Mouse (Mus musculus): ENCODE results near the gene Efs. TPM values are rescaled to one million over a fixed set of nuclear protein-coding genes. Genes with fewer than 3 reads are reported as not detected.

The Efs gene
- total RNA-seq, 2 experiments from 2014 or later, result 2.5 to 2.8 TPM

GRCm38 (mm10) chr14:54877048-54877715, 48.7 kb downstream of the Efs start, which contains the start of gene Ppp1r3e:
Ppp1r3e (minus strand) TSS chr14:54877550.
- intact Hi-C loops (cut with DNase I), result no loop called here
- peak; percentile 68 to 78 for DNase-seq

- DNase-seq, result peak; percentile 83 to 89
- intact Hi-C loops (cut with DNase I), result no loop called here
These were observed 49.3 kb downstream of the Efs start for GRCm38 (mm10) chr14:54876539-54877047.

DNA sequence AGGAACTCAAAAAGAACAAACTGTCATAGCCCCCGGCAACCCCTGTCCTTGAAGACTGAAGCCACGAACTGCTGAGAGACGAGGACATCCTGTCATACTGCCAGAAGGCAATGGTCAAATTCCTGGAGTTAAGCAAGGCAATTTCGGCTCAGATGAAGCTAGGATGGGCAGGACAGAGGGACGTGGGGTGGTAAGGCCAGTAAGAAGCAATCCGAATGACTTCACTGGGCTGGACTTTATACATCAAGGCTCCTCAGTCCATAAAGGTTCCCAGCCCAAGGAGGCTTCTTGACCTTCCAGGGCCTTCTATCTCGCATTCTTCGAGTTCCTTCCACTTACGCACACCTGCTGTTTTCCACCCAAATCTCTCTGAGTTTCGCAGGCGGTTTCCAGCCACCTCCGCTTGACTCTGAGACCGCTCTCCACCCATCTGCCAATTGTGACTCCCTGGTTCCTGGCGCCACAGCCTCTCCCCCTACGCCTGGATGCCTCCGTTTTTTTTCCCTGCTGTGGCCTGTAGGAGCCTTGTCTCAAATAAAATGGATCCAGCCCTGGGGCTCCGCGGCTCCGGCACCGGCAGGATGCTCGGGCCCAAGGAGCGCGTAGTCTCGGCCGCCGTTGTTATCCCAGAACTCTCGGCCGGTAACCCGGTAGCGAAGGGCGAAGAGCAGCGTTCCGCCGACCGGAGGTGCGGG, 49.9 kb downstream of the Efs start:
- DNase-seq, result no peak
- intact Hi-C loops (cut with DNase I), result no loop called here

GRCm38 (mm10) chr14:54874165-54874564, 51.8 kb downstream of the Efs start:
- intact Hi-C loops (cut with DNase I), result no loop called here
- DNase-seq, result no peak

DNA sequence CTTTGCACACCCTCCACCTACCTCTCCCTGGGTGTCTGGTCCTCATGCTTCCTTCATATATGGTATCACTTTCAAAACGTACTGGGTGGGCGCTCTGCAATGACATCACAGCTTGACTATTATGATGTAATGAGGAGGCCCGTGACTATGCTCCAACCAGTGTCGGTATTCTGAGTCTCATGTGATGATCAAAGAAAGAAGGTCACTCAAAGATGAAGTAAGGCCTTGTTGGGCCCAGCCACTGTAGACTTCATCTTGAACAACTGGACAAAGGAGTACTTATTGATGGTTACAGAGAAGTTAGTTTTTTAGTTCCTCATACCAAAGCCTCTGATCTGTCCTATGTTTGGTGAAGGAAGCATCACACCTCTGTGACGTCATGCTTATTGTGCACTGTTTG, 55.1 kb downstream of the Efs start, which contains the start of gene Homez:
TSS of gene Homez (minus strand) at position 101 of the 400 bp plus-strand sequence.
- intact Hi-C loops (cut with DNase I), result no loop called here
- DNase-seq, result no peak

GRCm38 (mm10) chr14:54868026-54868425, 57.9 kb downstream of the Efs start:
- intact Hi-C loops (cut with DNase I), result no loop called here
- DNase-seq, result no peak

DNA sequence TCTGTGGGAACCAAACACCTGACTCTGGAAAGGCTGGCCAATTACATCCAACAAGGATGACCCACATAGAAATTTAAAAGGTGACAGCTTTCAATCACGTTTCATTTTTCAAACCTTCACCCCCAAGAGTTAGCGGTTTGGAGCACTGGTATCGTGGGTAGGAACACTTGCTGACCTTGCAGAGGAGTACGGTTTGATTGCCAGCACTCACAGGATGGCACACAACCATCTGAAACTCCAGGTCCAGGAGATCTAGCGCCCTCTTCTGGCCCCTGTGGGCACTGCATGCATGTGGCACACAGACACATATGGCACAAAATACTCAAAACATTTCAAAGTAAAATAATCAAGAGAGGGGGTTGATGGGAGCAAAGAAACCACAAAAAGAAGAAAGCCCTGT, 59.0 kb downstream of the Efs start:
- intact Hi-C loops (cut with DNase I), result loop anchor here (2.0 kb wide), 1 partner anchor 26 kb away; the partner anchor contains the start of gene Pabpn1
- no peak for DNase-seq

Small RNA genes within 50 kb of the gene (microRNA-seq; reads per million reads assigned to microRNA genes)
- gene Mir208a (ENCODE audit: borderline number of aligned reads in 2 of 2) (5,712 to 9,419 reads per million in 2 experiments), gene Mir208b (ENCODE audit: borderline number of aligned reads in 2 of 2) (181 to 202 reads per million in 2 experiments)

Other genes starting within 250 kb of the Efs start
- gene 1700123O20Rik, start 239.9 kb downstream of the Efs start, total RNA-seq (2021), result 10 to 100 TPM; 14.5 to 16.1 TPM
- gene Acin1, start 239.2 kb downstream of the Efs start, total RNA-seq (2021), result 10 to 100 TPM; 72.2 to 80.2 TPM
- gene Gm29776, start 227.3 kb downstream of the Efs start, total RNA-seq (2021), result not detected
- gene Cebpe, start 214.0 kb downstream of the Efs start, total RNA-seq (2021), result not detected
- gene Slc7a8, start 144.2 kb downstream of the Efs start, total RNA-seq (2021), result 1 to 10 TPM; 2.6 to 3.1 TPM
- gene Rnf212b, start 112.0 kb downstream of the Efs start, total RNA-seq (2021), result not detected
- gene Homez, start 55.2 kb downstream of the Efs start, total RNA-seq (2021), result 1 to 10 TPM; 5.2 to 8.8 TPM
- gene Ppp1r3e, start 48.6 kb downstream of the Efs start, total RNA-seq (2021), result 1 to 10 TPM; 2.6 to 2.9 TPM
- gene Bcl2l2, start 42.7 kb downstream of the Efs start, total RNA-seq (2021), result 10 to 100 TPM; 42.1 to 43.4 TPM
- gene Gm20521, start 42.7 kb downstream of the Efs start, total RNA-seq (2021), result 1 to 10 TPM; 3.5 to 6.6 TPM
- 10 to 100 TPM; 45.8 to 51.0 TPM for gene Pabpn1, start 33.6 kb downstream of the Efs start, total RNA-seq (2021)
- 1 to 10 TPM; 2.0 to 2.7 TPM for gene Slc22a17, start 13.0 kb downstream of the Efs start, total RNA-seq (2021)
- gene Il25, start 6.6 kb upstream of the Efs start, total RNA-seq (2021), result not detected
- gene Cmtm5, start 10.1 kb upstream of the Efs start, total RNA-seq (2021), result under 1 TPM in 1 of 2 experiments, not detected in 1; 0.46 TPM
- over 10,000 TPM; 23,066 to 24,862 TPM for gene Myh6, start 40.8 kb upstream of the Efs start, total RNA-seq (2021)
- gene Gm17428, start 50.8 kb upstream of the Efs start, total RNA-seq (2021), result not detected
- gene Myh7, start 68.5 kb upstream of the Efs start, total RNA-seq (2021), result 1,000 to 10,000 TPM; 2,242 to 2,437 TPM
- 10 to 100 TPM; 25.6 to 29.3 TPM for gene Ngdn, start 89.3 kb upstream of the Efs start, total RNA-seq (2021)
- gene Zfhx2, start 166.2 kb upstream of the Efs start, total RNA-seq (2021), result 1 to 10 TPM; 3.4 to 3.9 TPM
- 10 to 100 TPM; 12.6 to 13.0 TPM for gene Thtpa, start 168.7 kb upstream of the Efs start, total RNA-seq (2021)
- gene Ap1g2, start 180.5 kb upstream of the Efs start, total RNA-seq (2021), result 1 to 10 TPM; 3.9 to 6.2 TPM
- under 1 TPM; 0.14 TPM for gene Jph4, start 190.8 kb upstream of the Efs start, total RNA-seq (2021)